Mouse (Mus musculus) heart, postnatal 0 days (tissue): ENCODE measurements around the gene Flt3.

Experiments used
- CTCF ChIP-seq: IDR thresholded peaks from 2 replicates; pipeline ENCODE4 v1.5.1; 2016; ENCODE audit warnings: antibody characterized with exemption, control low read depth, low read depth
- EP300 ChIP-seq: IDR thresholded peaks from 2 replicates; pipeline ENCODE4 v1.6.1; 2016; ENCODE audit warnings: antibody characterized with exemption, low read depth

DNA sequence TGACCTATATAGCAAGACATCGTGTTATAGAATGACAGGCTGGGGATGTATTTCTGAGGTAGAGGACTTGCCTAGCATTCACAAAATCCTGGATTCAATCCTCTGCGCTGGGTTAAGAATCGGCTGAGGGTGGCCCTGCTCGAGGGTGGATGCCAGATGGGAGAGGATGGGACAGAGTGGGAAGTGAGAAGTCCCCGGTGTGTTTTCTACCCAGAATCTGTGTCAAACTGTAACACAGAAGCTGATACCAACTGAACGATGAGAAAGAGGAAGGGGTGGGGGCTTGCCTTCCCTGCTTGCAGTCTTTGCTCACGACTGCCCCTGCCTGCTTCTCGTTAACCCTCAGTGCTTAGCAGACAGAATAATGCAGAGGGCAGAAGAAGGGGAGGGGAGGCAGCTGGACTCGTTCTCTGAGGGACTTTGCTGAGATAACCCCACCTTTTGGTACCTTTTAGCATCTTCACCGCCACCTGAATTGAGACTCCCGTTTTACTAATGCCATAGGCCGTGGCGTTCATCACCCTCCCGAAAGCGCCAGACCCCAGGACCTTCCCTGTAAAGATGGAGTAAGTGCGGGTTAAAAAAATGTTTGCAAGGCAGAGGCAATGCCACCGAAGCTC, 46.0 kb downstream of the Flt3 start:
- TF ChIP-seq EP300 (no peak), CTCF (no peak)
